Mouse (Mus musculus) inflammation-experienced regulatory T-cells, adult 6 months (primary cell): Measurements from ENCODE around the gene Cnn2. TPM values are rescaled to one million over a fixed set of nuclear protein-coding genes. Genes with fewer than 3 reads are reported as not detected.
"Not testable (repeated sequence)": the region's sequence is repeated elsewhere in the genome, so short reads cannot be mapped to it uniquely, and the experiment has no call there.

Source experiments
- ATAC-seq: one replicate; pipeline ENCODE4 v1.8.0; 2017
- polyA plus RNA-seq, 3 experiments: library from polyadenylated mRNA; unstranded; fragments of 100-300 nt; shearing (Covaris generic); gene quantifications; one replicate each; pipeline ENCODE4 v1.2.1; 2017

The Cnn2 gene
- polyA plus RNA-seq = 100 to 1,000 TPM; 672 to 989 (median 979) TPM

DNA sequence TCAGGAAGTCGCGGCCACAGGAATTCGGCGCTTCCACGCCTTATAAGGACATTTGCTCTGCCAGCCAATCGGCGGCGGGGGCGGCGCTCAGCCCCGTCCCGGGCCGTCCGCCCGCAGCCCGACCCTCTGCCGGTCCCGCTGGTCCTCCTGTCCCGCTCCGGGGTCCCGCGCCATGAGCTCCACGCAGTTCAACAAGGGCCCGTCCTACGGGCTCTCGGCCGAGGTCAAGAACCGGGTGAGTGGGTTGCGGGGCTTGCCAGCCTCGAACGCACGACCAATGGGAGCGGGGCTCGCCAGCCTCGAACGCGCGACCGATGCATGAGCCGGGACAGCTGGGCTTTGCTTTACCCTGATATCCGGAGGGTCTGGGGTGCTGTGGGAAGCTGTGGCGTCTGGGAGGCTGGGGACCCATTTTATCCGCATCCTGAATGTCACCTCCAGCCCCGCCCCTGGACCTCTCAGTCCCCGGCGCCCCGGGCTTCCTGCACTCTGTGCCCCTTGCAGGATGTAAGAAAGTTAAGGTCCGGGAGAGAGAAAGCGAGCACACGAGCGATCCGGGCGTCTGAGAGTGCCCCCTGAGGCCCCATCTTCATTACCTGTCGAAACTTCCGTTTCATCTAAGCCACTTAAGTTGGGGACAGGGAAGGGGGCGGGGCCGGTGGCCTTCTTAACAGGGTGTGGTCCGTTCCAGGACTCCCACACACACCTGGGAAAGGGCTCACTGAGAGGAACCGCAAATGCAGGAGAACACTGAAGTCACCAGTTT is at the start of gene Cnn2:
TSS of gene Cnn2 (plus strand) at position 79 of the 766 bp plus-strand sequence.
- no peak for ATAC-seq

DNA sequence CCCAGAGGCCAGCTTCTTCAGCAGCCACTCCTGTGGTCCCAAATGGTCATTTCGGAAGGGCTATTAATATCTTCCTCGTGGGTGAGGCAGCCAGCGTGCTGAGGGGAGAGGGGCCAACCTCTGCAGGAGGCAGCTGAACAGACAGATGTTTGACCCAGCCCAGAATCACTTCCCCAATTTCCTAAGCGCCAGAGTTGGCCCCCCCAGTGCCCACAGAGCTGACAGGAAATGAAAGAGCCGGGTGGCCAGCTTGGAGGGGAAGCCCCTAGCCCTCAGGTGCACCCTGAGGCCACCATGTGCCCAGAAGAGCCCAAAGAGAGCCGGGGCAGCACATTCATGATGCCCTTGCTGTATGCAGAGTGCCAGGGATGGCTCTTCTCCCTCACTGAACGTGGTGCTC is 47.6 kb upstream of the Cnn2 start:
- ATAC-seq = no peak

DNA sequence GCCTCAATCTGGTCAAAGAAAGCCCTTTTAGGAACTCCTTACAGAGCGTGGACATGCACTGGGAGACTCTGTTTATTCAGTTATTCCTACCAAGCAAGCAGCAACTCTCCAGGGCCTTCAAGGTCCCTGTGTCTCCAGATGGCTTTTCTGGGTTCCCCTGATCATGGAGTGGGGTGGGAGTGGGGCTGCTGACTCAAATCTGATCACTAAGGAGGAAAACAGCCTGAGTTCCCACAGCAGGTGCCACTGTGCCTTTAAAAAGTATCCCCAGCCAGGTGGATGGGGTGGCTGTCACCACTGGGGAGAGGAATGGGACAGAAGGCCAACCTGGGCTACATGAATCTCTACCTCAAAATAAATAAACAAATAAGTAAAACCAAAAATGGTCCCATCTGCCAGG is 45.4 kb upstream of the Cnn2 start:
- ATAC-seq = no peak

DNA sequence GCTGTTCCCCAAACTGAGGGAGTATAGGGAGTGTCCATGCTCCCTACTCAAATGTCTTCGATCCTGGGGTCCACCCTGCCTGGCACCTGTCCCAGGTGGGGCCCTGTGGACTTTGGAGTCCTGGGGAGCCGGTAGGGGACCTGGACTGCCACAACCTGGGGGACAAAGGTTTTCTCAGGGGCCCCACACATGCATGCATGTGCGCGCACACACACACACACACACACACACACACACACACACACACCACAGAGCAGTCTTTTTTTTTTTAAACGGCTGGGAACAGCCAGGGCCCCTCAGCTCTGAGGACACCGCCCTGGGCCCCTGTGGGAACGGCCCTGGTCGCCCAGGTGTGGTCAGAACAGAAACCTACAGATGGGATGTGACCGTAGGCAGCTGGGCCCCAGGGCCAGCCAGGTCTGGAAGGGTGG is 44.9 kb upstream of the Cnn2 start:
- ATAC-seq = no peak

DNA sequence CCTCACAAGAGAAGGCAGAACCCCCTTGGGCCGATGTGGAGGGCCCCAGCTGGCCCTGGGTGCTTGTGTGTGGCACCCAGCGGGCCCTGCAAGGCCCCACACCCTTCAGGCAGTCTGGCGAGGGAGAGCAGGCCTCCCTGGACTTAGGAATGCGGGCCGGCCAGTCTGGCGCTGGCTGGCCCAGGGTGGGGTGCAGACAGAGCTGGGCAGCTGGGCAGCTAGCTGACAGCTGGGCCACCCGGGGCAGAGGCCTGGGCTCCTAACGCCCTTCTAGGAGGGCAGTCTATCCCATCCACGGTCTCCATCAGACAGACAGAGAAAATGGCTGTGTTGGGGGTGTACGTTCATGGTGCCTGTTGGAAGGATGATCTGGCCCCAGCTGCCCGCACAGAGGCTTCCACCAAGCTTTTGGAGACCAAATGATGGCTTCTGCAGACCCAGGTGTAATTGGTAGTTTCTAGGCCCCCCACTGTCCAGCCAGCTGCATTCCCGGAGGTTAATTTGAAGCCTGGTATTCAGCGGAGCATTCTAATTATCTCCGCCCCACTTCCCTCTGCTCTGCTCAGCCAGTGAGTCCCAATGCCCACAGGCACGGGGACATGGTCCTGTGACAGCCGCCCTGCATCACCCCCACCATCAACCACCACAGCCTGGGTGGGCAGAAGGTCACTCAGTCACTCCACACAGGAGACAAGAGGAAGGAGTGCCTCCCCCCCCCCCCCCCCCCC is 42.7 kb upstream of the Cnn2 start:
- ATAC-seq = no peak

DNA sequence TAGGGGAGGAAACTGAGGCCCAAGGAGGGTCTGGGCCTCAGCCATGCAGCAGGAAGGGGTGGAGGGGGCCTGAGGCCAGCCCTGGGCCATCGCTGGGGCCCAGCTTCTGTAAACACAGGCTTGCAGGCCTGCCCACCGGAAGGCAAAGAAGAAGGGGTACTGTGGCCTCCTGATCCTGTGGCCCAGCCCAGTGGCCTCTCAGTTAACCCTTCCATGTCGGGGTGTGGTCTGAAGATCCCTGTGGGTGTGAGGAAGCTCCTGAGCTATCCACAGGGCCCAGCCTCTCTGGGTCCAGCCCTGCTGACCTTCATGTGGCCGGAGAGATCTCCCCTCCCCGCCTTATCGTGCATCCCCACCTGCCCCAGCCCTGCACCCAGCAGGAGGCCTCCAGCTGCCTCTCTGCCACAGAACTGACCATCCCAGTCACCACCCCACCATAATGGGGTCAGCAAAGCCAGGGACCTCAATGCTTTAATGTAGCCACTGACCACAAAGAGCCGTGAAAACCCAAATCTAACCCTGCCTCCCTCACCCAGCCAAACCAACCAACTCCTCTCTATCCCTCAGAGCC is 41.5 kb upstream of the Cnn2 start:
- ATAC-seq = no peak

DNA sequence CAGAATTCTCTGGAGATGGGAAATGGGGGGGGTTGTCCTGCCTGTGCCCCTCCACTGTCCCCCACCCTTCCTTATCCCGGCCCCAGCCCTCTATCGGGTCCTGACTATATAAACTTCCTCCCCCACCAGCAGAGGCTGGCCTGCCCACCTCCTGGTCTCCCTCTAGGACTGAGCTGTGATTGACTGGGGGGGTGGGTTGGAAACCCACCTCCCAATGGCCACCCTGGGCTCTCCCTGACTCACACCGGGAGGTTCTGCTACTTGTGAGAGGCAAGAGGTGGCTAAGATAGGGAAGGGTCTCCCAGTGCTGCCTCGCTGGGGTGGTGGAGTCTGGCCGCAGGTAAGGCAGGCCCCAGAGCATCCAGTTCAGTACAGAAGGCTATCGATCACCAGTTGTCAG is 40.9 kb upstream of the Cnn2 start:
- no peak for ATAC-seq

DNA sequence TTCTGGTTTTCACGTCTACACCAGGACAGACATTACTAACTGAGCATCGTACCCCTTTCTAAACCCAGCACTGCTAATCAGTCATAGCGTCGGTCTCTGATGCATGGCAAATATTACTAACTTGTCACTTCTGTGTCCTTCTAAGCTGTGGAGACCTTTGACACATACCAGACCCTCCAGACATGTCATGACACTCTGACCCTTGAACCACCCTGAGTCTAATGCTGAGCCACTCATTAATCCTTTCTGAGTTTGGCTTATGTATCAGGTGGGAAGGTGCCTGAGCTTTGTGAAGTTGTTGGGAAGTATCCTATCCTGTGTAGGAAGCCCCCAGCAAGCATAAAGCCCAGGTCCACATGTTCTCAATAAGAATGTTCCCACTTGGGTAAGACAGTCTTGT is 38.5 kb upstream of the Cnn2 start:
- ATAC-seq = no peak

DNA sequence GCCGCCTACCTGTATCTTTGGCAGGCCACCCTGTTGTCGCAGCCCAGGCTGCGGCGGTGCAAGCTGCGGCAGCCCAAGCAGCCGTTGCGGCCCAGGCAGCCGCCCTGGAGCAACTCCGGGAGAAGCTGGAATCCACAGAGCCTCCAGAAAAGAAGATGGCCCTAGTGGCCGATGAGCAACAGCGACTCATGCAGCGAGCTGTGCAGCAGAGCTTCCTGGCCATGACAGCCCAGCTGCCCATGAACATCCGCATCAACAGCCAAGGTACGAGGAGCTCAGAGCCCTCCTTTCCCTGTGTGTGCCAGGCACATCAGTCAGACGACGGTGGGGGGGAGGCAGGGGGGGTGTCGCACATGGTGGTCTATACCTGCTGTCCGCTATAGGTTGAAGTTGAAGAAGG is 37.7 kb upstream of the Cnn2 start:
- no peak for ATAC-seq

DNA sequence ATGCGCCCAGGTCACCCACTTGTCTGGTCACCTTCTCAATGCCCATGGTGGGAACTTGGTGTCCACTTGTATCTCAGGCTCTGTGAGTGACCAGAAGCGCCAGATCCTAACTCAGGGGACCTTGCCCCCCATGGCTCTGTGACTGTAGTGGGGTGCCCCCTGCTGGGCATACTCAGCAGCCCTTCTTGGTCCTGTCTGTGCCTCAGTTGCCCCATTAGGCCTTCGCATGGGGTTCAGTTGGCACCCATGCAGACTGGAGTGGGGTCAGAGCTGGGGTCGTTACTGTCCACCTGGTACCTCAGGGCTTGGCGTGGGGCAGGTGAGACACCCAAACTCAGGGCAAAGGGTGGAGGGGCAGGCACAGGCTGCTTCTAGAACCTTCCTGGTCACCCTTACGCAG is 34.4 kb upstream of the Cnn2 start:
- ATAC-seq = no peak

DNA sequence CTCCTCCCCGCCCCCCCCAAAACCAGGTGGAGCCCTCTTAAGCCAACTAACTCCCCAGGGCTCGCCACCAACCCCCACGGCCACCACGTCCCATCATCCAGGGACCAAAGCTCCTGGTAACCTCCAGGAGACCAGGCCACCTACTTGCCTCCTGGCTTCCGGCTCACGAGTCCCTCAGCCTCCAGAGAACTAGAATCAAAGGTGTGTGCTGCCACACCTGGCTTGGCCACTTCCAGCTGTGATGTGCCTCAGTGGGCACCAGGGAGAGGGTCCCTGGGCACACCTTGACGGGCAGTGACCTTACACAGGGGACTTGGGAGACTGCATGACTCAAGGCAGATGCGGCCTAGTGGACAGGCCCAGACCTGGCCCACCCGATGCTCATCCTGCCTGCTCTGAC is 32.7 kb upstream of the Cnn2 start:
- ATAC-seq = no peak

DNA sequence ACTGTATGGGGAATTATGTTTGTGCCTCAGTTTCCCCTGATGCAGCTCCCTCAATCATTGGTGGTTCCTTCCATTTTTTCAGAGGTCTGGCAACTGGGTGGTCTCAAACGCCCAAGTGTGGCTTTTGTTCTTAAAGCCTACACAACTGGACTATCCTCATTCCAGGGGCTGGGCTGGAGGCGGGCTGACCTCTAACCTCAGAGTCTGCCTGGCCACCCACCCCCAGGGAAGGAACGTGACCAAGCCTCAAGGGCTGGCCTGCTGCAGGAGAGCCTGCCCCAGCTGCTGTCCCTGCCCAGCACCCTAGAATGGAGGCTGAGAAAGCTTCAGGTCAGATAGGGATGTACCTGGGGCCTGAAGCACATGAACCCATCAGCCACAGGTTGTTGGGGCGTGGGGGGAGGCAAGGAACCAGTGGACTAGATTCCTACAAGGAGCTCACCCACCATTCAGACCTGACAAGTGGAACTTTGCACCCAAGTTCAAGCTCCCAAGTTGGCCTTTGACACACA is 31.7 kb upstream of the Cnn2 start:
- no peak for ATAC-seq

DNA sequence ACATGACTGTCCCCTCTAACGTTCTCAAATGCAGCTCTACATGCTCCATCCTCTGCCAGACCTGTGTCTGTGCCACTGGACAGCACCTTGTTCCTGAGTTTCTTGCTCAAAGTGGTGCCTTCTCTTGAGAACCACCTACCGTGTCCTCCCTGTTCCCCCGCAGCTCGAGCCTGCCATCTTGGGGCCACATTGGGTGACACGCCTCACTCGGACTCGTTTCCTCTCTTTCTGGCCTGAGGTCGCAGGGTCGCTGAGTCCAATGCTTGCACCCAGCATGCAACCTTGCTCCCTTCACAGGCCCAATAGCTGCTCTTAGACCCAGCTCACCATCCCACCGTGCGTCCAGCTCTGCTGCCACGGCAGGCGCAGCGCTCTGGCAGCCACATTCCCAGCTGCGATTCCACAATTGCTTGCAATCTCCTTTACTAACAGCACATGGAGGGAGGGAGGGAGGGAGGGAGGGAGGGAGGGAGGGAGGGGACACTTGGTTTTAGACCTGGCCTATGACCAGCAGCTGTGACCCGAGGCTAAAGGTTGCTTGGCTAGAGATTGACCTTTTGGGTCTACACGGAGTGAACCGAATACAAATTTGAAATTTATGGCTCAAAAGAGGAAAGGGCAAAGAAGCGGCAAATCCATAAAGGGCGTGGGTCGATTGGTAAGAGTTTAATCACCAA is 30.1 kb upstream of the Cnn2 start:
- no peak for ATAC-seq

DNA sequence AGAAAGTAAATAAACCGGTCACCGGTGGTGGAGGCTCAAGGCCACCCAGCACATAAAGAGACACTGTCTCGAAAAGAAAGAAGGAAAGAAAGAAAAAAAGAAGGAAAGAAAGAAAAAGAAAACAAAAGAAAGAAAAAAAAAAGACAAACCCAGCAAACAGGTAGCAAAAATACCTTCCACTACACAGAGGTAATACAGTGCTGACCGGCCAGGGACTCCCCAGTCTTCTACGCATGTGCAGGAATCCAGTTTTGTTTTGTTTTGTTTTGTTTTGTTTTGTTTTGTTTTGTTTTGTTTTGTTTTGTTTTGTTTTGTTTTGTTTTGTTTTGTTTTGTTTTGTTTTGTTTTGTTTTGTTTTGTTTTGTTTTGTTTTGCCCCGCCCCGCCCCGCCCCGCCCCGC is 29.0 kb upstream of the Cnn2 start:
- ATAC-seq = not testable (repeated sequence)

DNA sequence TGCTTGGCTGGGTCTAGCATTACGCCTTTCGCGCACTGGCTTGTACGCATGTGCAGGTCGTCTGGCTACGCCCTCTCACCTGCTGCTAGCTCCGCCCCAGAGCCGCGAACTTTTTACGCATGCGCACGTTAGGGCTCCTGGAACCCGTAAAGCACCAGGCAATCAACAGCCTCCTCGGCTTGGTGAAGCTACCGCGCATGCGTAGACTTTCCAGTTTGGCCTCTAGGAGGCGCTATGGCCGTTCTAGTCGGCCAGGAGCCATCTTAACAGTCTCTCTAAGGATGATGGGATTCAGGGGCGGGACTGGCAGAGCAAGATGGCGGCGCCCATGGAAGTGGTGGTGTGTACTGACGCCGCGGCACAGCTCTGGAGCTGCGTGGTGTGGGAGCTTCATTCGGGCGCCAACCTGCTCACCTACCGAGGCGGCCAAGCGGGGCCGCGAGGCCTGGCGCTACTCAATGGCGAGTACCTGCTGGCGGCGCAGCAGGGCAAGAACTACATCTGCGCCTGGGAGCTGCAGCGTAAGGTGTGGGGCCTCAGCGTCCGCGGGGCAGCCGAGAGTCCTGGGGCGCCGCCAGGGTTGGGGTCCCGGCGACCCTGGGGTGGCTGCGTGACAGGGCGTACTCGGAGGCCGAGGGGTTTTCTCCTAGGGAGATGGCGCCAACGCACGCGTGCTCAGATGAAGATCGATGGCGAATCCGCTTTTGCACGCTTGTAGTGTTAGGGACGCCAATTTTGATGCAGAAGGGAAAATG is 28.4 kb upstream of the Cnn2 start, which contains the start of gene Wdr18:
TSS of gene Wdr18 (plus strand) at position 306 of the 755 bp plus-strand sequence.
- ATAC-seq = peak; percentile 93

DNA sequence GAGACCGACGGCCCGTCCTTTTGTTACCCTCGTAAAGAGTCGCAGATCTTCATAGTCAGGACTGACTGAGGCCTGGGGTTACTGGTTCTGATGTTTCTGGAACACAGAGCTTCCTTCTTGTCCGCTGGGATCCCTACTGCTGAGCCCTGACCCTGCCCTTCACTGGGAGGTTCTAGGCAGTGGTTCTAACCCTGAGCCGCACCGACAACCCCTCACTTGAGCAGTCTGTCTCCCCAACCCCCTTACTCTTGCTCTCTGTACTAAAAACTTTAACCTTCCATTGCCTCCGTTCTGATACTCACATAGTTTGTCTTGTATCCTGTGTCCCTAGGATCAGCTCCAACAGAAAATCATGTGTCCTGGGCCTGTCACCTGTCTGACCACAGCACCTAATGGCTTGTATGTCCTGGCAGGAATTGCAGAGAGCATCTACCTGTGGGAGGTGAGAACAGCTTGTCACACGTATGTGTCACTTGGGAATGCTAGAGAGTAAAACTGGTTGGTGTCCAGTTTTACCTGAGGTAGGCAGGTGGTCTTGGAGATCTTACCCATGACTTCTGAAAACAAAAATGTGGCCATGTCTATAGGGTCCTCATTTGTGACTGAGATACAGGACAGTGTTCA is 27.6 kb upstream of the Cnn2 start:
- no peak for ATAC-seq

DNA sequence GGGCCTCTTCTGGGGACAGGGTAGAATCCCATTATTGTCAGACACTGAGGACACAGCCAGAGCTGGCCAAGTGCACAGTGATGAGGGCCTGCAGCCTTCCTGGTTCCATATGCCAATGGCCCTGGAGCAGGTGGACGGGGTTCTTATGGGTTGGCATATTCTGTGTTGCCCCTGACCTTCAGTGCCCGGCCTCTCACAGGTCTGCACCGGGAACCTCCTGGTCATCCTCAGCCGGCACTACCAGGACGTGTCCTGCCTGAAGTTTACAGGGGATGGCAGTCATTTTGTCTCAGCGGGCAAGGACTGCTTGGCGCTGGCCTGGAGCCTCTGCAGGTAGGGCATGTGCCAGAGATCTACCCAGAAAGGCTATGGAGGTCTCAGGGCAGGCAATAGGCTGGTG is 23.7 kb upstream of the Cnn2 start:
- ATAC-seq = no peak

DNA sequence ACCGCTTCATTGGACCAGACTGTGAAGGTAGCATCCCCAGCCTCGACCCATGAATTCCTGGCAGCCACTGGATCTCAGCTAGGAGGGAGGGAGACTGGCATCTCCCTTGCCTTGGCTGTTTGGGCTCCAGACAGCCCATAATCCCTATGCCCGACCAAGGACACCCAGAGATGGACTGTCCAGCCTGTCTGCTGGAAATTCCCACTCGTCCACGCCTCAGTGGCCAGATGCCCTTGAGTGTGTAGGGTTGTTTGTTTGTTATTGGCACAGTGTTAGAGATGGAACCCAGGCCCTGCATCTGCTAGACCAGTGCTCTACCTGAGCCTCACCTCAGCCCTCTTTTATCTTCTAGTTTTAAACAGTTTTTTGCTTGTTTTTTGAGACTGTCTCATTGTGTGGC is 23.1 kb upstream of the Cnn2 start:
- ATAC-seq = no peak

DNA sequence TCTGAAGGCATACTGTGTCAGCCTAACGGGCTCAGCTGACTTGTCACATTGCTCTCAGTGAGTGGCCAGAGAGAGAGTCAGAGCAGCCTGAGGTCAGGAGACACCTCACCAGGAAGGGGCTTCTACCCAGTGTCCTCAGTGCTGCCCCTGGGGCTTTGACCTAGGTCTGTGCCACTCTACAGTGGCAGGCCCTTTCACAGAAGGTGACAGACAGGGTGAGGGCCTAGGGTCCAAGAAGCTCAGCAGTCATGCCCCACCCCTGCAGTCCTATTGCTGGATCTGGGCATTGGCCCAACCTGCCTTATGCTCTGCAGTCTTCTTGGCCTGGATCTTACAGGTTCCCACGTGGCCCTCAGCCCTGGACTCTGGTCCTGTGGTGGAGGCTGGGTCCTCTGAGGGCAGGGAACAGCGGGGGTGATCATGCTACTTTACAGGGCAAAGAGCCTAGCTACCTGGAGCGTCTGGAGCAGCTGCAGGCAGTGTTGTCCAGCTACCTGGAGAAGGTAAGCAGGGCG is 21.4 kb upstream of the Cnn2 start:
- no peak for ATAC-seq

DNA sequence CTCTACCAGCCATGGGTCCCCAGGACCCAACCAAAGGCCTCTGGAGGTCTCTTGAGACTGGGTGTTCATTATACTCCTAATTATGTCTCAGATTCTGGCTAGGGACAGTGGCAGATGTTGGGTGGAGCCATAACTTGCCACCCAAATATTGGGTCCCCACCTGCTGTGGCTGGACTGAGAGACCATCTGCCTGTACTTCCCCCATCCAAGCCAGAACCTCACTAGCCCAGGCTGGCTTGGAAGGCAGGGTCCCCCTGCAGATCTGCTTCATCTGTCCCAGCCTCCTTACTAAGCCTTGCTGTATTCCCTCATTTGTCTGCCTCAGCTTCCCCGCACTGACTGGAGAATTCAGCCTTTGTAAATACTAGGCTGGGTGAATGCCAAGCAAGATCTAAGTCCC is 20.2 kb upstream of the Cnn2 start:
- ATAC-seq = no peak

DNA sequence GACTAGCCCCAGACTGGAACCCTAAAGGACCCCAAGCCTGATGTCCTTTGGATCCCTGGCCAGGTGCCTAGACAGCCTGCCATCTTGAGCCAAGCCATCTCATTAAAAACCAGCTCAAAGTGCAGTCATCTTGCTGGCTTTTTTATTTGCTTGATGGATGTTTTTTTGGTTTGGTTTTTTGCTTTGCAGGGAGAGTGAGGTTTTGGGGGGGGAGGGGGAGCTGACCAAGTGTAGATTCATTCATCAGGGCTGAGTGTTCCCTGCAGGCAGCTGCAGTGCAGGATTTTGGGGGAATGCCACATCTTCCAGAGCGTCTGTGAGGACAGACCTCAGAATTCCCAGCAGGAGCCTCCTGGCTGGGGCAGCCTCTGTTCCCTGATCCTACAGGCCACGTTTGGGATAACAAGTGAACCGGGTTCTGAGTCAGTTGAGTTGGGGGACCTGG is 19.2 kb upstream of the Cnn2 start:
- ATAC-seq = no peak
